Mouse (Mus musculus) small intestine, adult 2 months (tissue): ENCODE measurements around the gene Tnnt3.

ENCODE experiments used
- CTCF ChIP-seq: fragments of 200-500 bp; IDR thresholded peaks from 2 replicates; pipeline ENCODE4 v1.5.1; 2012; ENCODE audit warnings: low read depth, mild to moderate bottlenecking, control low read depth, inconsistent platforms, low read length, moderate library complexity, mixed read lengths; ENCODE audit not compliant: insufficient replicate concordance, insufficient read length; ENCODE audit errors: extremely low read depth
- POLR2A ChIP-seq: fragments of 200-500 bp; IDR thresholded peaks from 2 replicates; pipeline ENCODE4 v1.6.1; 2012; ENCODE audit warnings: low read depth, mild to moderate bottlenecking, control low read depth, inconsistent platforms, low read length, moderate library complexity

DNA sequence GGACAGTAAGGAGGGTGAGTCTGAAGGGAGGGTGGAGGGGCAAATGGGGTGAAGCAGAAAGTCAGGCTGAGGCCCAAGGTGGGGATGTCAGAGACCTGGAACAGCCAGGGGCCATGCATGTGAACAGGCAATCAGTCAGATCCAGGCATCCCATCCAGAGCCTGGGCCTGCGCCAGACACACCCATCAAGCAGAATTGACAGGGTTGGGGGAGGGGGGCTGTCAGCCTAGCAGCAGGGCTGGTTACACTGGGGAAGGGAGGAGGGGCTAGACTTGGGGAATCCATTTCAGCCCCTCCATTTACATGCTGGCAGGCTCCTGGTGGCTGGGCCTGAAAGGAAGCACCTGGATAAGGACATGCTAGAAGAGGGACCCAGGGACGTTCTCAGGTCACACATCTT, 7.3 kb downstream of the Tnnt3 start:
- TF ChIP-seq CTCF (no peak), POLR2A (no peak)
